Mouse (Mus musculus) telencephalon, adult 2 months (tissue): Measurements from ENCODE around the gene Samd8.
A peak's percentile ranks its signal among the peaks of the same experiment; 100 is the strongest.

Experiments
- DNase-seq: peaks from one replicate; pipeline ENCODE4 v3.0.0-alpha.2; 2011; ENCODE audit warnings: low read depth, low spot score

Samd8 gene

DNA sequence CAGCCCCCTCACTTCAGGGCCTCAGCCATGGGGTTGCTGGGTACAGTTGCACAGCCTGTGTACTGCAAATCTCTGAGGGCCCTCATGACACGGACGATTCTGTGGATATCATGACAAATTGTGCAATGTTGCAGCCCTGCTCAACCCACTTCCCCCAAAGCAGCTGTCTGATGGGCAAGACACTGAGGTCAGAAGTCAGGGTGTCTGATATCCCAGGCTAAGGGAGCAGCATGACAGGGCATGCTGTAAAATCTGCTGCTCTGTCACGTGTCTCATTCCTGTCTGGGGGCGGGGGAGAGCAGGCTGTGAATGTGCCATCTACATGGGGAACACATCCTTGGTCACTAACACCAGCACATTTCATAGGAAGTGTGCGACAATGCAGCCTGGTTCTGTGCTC, 5.2 kb upstream of the Samd8 start:
- DNase-seq: no peak

DNA sequence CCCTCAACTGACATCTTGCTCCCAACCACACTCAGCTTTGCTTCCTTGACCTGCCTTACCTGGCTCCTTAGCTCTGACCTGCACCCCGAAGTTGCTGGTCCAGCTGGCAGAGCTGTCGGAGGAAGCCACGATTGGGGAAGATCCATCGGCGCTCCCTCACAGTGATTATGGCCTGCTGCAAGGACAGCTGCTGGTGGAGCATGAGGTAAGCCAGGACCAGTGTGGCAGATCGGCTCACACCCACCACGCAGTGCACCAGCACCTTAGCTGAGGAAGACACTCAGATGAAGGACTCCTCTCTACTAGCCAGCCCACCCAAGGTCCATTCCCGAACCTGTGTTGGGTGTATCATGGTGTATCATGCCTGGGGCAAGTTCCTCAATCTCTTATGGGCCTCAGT, 4.1 kb upstream of the Samd8 start:
- no peak for DNase-seq

DNA sequence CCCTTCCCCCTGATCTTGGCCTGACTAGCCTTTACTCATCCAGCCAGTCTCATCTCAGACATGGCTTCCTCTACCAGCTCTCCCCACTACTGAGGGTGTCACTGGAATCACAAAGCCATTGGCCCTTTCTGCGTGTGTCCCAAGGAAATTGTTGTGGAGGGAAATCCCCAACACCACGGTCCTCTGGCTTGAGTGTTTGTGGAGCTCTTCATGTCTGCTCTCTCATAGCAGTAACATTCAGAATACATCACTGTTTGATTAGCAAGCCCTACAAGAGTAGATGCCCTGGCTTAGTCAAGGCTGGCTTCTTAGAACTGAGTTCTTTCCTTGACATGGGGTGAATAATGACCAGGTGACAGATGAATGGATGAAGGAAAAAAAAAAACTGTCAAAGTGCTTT, 3.5 kb upstream of the Samd8 start:
- DNase-seq: no peak

DNA sequence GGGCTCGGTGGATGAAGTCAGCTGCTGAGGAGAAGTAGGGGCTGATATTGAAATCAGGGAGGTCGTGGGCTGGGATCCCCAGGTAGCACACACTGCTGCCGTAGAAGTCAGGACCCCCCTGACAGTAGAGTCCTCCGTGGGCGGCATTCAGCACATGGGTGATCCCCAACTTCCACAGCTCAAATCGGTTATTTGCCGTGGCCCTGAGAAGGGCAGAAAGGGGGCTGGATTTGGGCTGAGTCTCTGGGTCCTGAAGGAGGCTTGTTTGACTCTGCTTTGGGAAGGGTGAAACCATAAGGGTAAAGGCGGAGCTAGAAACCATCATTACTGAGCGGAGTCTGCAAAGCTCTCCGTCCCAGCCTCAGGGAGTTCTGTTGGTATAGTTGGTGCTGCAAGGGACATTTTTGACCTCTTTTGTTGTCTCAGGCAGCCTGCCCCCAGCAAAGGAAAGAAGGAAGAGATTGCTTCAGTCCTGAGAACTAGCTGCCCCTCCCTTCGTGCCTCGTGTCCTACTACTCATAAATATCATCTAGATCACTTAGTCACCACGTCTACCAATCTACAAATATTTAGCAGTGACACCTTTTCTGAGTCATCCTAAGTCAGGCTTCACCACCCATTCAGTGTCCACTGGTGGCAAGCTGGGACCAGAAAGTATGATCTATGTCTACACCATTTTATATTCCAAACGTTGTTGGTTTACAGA, 2.7 kb upstream of the Samd8 start:
- DNase-seq: no peak

DNA sequence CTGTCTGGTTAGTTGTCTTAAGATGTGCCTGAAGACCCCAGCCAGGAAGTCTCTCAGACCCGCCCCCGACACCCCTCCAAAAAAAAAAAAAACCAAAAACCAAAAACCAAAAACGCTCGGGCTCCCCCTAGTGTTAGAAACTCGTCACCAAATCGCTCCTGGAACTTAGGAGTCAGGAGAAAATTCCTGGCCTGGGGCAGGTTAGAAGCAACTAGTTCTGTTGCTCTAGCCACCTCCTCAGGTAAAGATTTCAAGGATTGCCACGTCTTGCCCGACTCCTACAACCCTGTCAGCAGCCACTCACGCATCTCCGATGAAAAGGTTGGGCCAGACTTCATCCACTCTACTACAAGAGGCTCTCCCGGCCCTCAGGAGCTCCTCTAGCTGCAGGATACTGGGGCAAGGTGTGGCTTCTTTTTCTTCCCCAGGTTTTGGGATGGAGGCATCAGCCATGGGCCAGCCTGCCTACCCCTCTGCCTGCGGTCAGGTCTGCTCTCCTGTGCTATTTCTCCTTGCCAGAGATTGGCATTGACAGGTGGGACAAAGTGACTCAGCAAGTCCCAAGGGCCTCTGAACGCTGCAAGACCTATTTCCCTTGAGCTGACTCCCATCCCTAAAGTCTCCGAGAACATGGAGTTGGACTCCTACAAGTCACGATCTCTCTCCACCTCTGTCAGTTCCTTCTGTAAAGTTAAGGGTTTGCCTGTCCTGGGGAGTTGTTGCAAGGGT, 2.0 kb upstream of the Samd8 start:
- no peak for DNase-seq

DNA sequence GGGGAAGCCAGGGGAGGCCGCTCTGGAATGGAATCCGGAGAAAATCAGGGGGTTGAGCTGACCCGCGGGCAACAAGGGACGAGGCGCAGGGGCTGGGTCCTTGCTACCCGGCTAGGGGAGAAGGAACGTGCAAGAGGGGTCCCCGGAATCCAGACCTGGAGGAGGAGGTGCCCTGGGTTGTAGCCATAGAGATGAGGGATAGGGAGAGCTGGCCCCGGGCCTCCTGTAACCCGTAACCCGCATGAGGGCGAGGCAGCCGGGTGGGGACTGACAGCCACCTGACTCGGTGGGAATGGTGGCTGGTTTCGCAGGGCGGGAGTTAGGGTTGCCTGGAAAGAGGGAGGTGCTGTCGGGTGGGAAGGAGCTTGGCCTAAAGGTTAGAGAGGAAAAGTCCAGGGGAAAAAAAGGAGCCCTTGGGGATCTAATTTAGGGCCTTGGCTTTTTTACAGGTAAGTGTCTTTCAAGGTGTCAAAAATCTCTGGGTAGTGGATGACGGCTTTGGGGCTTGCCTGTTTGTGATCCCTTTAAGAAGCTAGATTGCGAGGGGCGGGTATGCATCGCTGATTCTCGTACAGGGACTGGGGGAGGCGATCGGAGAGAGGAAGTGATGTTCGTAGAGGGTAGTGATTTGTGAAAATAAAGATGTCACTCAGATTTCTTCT, 681 bp downstream of the Samd8 start, which contains the start of gene Dusp13:
TSS of gene Dusp13 (minus strand) at position 301 of the 662 bp plus-strand sequence.
- peak; percentile 86 for DNase-seq

DNA sequence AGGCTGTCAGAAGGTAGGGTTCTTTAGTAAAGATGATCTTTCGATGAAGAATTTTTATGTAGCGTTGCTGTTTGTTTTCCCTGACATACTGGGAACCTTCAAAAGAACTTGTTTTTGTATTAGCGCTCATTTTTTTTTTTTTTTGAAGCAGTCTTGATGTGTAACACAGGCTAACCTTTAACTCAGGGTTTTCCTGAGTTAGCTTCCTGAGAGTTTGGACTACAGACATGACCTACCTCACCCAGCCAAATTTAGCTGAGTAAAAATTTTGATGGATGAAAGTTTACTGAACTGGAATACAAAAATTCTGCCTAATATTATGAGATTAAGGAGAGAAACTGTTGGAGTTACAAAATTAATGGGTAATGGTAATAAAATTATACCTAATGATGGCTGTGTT, 2.1 kb downstream of the Samd8 start:
- DNase-seq: no peak

DNA sequence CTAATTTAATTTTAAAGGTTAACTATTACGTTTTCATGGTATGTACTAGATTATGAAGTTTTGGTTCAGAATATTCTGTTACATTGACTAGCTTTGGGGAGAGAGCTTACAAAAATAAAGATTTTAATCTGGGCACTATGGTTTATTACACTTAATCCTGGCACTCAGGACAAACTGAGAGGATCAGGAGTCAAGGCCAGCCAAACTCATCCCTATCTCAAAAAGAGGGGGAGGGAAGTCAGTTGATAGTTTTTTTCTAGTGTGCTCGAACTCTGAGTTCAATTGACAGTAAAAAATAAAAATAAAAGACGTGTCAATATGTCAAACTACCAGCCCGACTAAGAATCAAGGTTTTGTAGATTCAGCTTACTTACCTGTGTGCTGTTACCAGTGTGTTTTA, 3.0 kb downstream of the Samd8 start:
- DNase-seq: no peak

DNA sequence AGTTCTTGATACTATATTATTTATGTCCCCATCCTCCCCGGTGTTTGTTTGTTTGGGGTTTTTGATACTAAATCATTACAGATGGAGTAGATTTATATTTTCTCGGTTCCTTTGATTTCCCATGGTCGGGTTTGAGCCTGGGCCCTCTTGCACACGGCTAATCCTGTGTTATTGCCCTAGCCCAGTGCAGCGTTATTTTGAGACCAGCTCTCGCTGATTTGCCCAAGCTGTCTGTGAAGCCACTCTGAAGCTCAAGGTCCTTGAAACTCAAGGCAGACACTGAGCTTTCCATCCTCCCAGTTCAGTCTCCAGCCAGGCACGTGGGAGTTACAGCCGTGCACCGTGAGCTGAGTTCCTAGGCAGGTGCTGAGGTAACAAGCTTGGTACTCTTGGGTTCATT, 11.2 kb downstream of the Samd8 start:
- no peak for DNase-seq

DNA sequence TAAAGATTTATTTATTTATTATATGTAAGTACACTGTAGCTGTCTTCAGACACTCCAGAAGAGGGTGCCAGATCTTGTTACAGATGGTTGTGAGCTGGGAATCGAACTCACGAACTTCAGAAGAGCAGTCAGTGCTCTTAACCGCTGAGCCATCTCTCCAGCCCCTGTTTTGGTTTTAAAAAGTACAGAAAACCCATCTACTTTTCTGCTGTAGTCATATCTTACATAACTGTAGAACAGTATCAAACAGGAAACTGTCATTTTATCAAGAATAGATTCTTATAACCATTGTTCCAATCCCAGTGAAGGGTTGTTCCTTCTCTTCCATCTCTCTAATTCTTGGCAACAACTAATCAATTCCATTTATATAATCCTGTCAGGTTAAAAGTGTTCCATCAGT, 13.4 kb downstream of the Samd8 start:
- no peak for DNase-seq

DNA sequence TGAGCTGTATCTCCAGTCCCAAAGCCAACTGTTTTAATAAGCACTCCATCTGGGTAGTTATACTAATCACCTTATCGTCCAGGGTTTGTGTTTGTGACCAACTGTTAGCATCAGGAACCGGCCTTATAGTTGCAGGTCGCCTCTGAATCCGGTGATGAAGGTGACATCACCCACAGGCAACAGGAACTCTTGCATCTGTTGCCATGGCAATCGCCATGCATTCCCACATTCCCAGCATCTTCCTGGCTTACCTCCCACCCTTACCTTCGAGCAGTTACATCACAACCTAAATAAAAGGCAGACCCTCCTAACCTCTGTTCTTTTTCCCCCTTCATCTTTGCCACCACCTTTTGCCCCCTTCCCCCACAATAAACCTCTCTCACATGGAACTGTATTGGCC, 14.3 kb downstream of the Samd8 start:
- DNase-seq: no peak

DNA sequence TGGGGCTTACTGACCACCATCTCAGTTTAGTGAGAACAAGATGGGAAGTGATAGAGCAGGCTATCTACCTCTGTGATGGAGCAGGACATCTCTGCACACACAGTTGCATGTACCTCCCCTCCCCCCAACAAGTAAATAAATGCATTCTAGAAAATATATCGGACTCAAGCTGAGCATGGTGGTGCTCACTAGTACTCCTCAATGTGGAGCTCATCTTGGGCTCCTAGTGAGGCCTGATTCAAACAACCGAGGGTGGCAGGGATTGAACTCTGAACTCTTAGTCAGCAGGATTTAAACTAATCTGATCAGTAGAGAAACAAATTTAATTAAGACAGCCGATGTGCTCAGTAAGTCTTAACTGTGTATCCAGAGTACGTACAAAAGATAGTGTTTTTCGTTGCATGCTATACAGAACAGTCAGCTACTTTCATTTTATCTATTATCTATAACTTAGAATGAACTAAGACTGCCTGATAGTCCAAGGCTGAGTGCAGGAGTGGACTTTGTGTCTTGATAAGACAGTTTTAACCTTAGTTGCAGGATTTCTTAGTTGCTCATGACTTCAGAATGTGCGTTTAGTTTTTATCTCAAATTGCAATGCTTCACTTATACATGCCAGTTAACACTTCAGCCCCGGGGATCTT, 15.5 kb downstream of the Samd8 start:
- DNase-seq: no peak

DNA sequence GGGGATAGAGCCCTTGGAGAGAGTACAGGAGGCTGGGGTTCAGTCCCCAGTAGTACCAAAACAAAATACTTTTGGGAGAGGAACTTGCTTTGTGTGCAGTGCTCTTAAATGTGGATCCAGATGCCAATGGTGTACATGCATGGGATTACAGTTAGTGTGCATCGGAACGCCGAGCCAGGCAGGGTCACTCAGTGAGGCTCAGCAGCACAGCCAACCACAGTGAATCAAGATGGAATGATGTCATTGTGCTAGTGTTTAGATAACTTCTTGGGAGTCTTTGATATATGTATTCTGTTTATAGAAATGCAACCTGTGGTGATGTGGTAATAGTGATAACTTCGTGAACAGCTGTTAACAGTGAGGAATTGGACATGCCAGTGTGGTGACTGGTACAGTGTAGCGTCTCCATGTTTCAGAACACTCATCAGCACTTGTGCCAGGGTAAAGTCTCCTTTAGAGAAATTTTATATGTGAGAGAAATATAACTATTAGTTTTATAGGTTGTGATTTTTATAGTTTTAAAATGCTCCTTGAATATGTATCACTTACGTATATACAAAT, 16.1 kb downstream of the Samd8 start:
- DNase-seq: no peak

DNA sequence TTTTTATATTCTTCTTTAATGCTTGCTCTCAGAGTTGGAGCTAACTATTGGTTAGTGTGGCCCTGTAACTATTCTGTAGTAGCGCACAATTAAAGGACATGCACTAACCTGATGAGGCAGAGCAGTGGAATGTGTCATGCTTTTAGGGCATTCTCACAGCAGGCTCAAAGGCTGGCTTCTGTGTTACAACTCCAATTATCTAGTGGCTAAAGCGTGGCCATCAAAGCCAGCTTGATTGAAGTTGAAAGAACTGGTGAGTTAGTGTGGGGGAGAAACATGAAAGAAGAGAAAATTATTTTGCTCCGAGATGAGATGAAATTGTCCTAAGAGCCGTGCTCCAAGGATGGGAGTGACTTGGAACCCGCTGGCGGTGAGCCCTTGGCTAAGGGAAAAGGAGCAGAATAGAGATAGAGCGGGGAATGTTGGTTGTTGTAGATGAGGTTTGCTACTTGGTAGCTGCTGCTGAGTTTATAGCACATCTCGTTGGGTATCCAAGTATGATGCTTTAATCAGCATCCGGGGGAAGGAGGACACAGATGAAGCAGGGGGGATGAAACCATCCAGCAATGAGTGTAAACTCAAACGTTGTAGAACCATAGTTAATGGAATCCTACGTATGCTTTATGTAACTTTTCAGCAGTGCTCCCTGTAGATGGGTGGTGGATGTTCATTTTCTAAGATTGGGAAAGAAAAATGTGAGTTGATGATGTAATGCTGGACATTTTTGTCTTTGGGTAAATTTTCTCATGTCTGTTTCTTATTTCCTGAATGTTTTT, 22.4 kb downstream of the Samd8 start:
- DNase-seq: no peak

DNA sequence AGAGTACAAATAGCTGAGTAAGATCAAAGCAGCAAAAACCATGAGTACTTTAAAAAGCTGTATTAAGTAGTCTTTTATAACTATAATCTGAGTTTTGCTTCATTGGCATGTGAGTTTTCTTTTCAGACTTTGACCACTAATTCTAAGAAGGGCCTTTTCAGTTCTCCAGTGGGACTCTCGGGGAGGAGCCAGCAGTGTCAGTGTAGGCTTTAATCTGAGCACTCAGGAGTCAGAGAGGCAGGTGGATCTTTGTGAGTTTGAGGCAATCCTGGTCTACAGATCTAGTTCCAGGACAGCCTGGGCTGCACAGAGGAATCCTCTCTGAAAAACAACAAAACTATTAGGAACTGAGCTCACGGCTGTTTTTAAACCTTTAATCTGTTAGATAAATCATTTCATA, 23.6 kb downstream of the Samd8 start:
- DNase-seq: no peak

DNA sequence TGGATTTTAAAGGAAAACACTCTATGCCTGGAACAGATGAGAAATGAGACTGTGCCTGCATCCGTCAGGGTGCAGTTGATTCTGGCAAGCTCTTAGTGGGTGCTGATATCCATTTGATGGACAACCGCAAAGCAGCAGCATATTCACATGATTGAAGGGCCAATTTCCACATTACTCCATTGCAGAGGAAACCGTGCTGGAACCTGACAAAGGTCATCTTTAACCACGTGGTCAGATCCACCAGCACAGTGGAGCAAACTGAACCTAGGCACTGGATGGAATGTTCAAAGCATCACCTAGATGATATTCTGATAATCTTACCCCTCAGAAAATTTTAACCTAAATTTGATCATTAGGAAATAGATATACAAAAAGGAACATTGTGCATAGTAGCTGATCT, 25.9 kb downstream of the Samd8 start:
- no peak for DNase-seq

DNA sequence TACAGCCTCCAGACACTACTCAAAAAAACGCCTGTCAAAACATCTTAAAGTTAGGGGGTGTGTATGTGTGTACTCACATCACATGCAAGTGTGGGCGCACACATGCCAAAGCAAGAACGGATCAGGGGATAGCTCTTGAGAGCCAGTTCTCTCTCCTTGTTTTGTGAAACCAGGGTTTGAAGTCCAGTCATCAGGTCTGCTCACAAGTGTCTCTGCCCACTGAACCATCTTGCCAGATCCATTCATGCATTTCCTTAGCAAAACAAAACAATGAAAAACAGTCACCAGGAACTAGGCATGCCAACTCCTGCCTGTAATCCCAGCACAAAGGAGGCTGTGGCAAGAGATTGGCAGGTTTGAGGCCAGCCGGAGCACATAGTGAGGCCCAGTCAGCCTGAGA, 36.2 kb downstream of the Samd8 start:
- no peak for DNase-seq

DNA sequence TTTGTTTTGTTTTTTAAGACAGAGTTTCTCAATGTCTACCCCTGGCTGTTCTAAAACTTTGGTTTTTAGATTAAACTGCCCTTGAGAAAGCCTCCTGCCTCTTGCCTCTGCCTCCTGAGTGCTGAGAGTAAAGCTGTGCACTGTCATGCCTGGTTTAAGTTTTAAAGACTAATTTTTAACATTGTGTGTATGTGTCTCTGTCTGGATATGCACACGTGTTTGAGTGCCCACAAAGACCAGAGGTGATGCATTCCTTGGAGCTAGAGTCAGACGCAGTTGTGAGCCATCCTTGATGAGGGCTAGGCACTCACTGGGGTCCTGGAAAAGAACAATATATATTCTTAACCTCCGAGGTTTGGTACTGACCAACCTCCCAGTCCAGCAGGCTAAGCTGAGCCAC, 37.0 kb downstream of the Samd8 start:
- no peak for DNase-seq

DNA sequence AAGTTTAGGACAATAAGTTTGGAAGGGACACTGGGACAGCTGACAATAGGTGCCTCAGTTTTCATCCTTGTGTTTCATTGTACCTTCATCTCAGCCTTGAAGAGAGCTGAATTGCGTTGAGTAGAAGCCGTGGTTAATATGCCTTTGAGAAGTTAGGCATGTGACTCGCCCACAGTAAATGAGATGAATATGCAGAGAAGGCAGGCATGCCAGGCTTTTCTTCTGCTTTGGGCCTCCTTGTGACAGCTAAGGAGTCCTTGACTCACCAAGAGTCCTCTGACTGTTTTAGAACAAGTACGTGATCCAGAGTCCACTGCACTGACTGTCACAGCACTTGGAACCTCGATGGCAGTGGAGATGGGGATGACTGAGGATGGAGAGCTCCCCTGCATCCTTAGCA, 37.8 kb downstream of the Samd8 start:
- DNase-seq: peak; percentile 38

DNA sequence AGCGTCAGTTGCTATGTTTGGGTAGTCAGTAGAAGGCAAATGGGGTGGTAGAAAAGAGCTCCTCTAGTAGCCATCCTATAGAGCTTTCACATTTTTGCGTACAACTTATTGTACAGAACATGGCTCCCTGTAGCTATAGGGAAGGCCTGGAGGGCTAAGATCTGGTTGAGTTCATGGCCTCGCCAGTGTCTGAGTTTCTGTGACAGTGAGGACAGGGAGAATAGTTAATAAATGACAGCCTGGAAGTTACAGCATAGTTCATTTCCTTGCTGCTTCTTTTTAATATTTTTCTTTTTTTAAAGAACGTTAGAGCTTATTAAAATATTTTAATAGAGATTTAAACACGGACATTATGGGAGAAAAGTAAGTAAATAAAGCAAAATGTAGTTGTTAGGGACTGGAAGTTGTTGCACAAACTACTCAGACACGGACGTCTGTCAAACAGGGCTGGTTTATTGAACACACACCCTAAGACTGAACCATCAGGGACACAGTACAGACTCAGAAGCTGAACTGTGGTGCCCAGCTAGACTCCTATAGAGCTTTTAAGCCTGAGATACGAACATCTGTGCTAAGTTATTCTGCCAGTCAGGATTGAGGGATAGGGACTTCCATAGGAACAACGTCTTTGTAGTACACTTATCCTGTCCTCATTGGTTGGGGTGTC, 40.4 kb downstream of the Samd8 start:
- DNase-seq: no peak

DNA sequence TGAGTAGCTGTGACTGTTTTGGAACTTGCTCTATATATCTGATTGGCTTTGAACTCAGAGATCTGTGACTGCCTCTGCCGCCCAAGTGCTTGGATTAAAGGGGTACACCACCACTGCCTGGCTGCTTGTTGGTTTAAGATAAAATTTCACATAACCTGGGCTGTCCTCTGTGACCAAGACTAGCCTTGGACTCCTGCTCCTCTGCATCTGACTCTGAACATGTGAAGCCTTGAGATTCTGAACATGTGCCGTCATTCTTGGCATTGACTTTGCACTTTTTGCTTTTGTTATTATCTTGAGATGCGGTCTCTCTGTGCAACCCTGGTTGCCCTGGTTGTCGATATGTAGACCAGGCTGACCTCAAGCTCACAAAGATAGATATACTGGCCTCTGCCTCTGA, 41.4 kb downstream of the Samd8 start:
- DNase-seq: no peak
